Mouse (Mus musculus) left cerebral cortex, adult 2 months (tissue): ENCODE data around the gene Hdac8. TPM values are rescaled to one million over a fixed set of nuclear protein-coding genes. Genes with fewer than 3 reads are reported as not detected.

ENCODE experiments used
- DNase-seq, 2 experiments: peaks; one replicate each; pipeline ENCODE4 v3.0.0; 2021 to 2022; ENCODE audit warnings: low spot score in 2 of 2, mixed read lengths in 1 of 2; ENCODE audit errors: extremely low spot score in 1 of 2
- H3K27ac ChIP-seq: fragments of 200-600 bp; 2 replicates; pipeline ENCODE4 v1.8.1; 2022
- H3K4me3 ChIP-seq: fragments of 200-600 bp; 2 replicates; pipeline ENCODE4 v1.8.1; 2022
- CTCF ChIP-seq: fragments of 200-600 bp; IDR thresholded peaks from 2 replicates; pipeline ENCODE4 v1.8.1; 2022; ENCODE audit warnings: antibody characterized with exemption, mild to moderate bottlenecking, moderate library complexity
- intact Hi-C: fragments of 180-260 bp; cut with DNase I; formaldehyde crosslinking; loops from one replicate; pipeline ENCODE4 v1.15.1; 2025
- microRNA-seq, 2 experiments: library from miRNA; unstranded; fragments of <30 nt; microRNA quantifications; one replicate each; pipeline ENCODE4 v1.2.0; 2021
- total RNA-seq, 2 experiments: library from RNA; stranded (reverse); gene quantifications; 2 replicates each; pipeline ENCODE4 v1.2.3; 2021

The Hdac8 gene
- total RNA-seq, 2 experiments from 2014 or later: 16.0 to 16.9 TPM

- intact Hi-C loops: loop anchor here (2.0 to 5.0 kb wide), 2 partner anchors 101 to 225 kb away; no protein-coding TSS in a partner anchor
- peak in 1 of 2 experiments; percentile 25 for DNase-seq
- TF ChIP-seq CTCF: no peak
- H3K27ac ChIP-seq: no peak overlapping the region
- peak overlapping the region; percentile 47 for H3K4me3 ChIP-seq
Measured at GRCm38 (mm10) chrX:102251221-102251936, 253.8 kb downstream of the Hdac8 start.

- no peak for TF ChIP-seq CTCF
- intact Hi-C loops: loop anchor here (2.0 to 5.0 kb wide), 2 partner anchors 101 to 226 kb away; no protein-coding TSS in a partner anchor
Measured at GRCm38 (mm10) chrX:102250891-102251170, 254.3 kb downstream of the Hdac8 start.

GRCm38 (mm10) chrX:102250150-102250890 lies 254.8 kb downstream of the Hdac8 start:
- Histone ChIP-seq H3K4me3 (peak overlapping the region; percentile 47), H3K27ac (no peak overlapping the region)
- no peak for DNase-seq
- intact Hi-C loops: loop anchor here (2.0 to 5.0 kb wide), 2 partner anchors 102 to 226 kb away; no protein-coding TSS in a partner anchor
- no peak for TF ChIP-seq CTCF

More at GRCm38 (mm10) chrX:102250891-102251170, 254.3 kb downstream of the Hdac8 start:
- H3K27ac ChIP-seq: no peak overlapping the region
- H3K4me3 ChIP-seq: peak overlapping the region; percentile 47
- no peak for DNase-seq

GRCm38 (mm10) chrX:102244334-102244733 lies 260.8 kb downstream of the Hdac8 start:
- TF ChIP-seq CTCF: no peak
- DNase-seq: no peak
- H3K27ac ChIP-seq: no peak overlapping the region
- no peak overlapping the region for H3K4me3 ChIP-seq
- intact Hi-C loops: no loop called here

Small RNAs within 50 kb of the gene (microRNA-seq; reads per million reads assigned to microRNA genes)
- gene Gm26318: 0 reads per million in 2 experiments

Other genes with a start within 250 kb of the Hdac8 start
- 10 to 100 TPM; 18.2 to 19.1 TPM for gene Phka1, start 138.9 kb upstream of the Hdac8 start, total RNA-seq
- not detected for gene Gm3880, start 181.6 kb upstream of the Hdac8 start, total RNA-seq
- not detected for gene Gm9112, start 202.3 kb upstream of the Hdac8 start, total RNA-seq
- gene Dmrtc1b, start 202.5 kb upstream of the Hdac8 start, total RNA-seq: not detected